Mouse (Mus musculus) lung, postnatal 0 days (tissue): ENCODE measurements at regions not wholly inside any gene's neighbourhood (a gene's known extent, or its start where the extent isn't known, plus 50 kb on each side); places are given as distances from the start of the nearest gene placed in this dataset.

ENCODE experiments used
- ATAC-seq: fragments of 200-750 bp; cut with Nextera tagmentation; 2 replicates; pipeline ENCODE4 v1.8.0; 2017; ENCODE audit warnings: moderate library complexity
- DNase-seq: peaks from one replicate; pipeline ENCODE4 v3.0.0-alpha.2; 2016; ENCODE audit warnings: low spot score
- H3K27ac ChIP-seq: fragments of 300-500 bp; sonication (generic); 2 replicates; pipeline ENCODE4 v1.5.1; 2014; ENCODE audit warnings: antibody characterized with exemption, mild to moderate bottlenecking, low read length, mixed read lengths
- H3K27me3 ChIP-seq: fragments of 300-500 bp; sonication (generic); replicated peaks from 2 replicates; pipeline ENCODE4 v1.6.1; 2014; ENCODE audit warnings: low read length, mixed read lengths; ENCODE audit not compliant: insufficient read depth
- H3K36me3 ChIP-seq: fragments of 300-500 bp; sonication (generic); 2 replicates; pipeline ENCODE4 v1.6.1; 2014; ENCODE audit warnings: low read length, mixed read lengths; ENCODE audit not compliant: insufficient read depth
- H3K4me1 ChIP-seq: fragments of 300-500 bp; sonication (generic); 2 replicates; pipeline ENCODE4 v1.6.1; 2014; ENCODE audit warnings: antibody characterized with exemption, low read depth, low read length, mixed read lengths; ENCODE audit not compliant: insufficient read depth
- H3K4me2 ChIP-seq: fragments of 300-500 bp; sonication (generic); replicated peaks from 2 replicates; pipeline ENCODE4 v1.6.1; 2014; ENCODE audit warnings: low read depth, mild to moderate bottlenecking, low read length, moderate library complexity, mixed read lengths
- H3K4me3 ChIP-seq: fragments of 300-500 bp; sonication (generic); 2 replicates; pipeline ENCODE4 v1.5.1; 2014; ENCODE audit warnings: low read depth, low read length
- H3K9ac ChIP-seq: fragments of 300-500 bp; sonication (generic); replicated peaks from 2 replicates; pipeline ENCODE4 v1.6.1; 2014; ENCODE audit warnings: low read depth, mild to moderate bottlenecking
- H3K9me3 ChIP-seq: fragments of 300-500 bp; sonication (generic); 2 replicates; pipeline ENCODE4 v1.6.1; 2016; ENCODE audit warnings: low read length, mixed read lengths
- CTCF ChIP-seq: IDR thresholded peaks from 2 replicates; pipeline ENCODE4 v1.5.1; 2016; ENCODE audit warnings: antibody characterized with exemption, mild to moderate bottlenecking
- EP300 ChIP-seq: IDR thresholded peaks from 2 replicates; pipeline ENCODE4 v1.6.1; 2016; ENCODE audit warnings: antibody characterized with exemption, mild to moderate bottlenecking, control low read depth
- WGBS: fragments of 180-500 bp; shearing (Covaris S2); extraction: QIAGEN DNeasy Blood & Tissue Kit; methylation state at CpG from one replicate; pipeline ENCODE4 v1.1.7; 2014; 5-methylcytosine and 5-hydroxymethylcytosine counted together

DNA sequence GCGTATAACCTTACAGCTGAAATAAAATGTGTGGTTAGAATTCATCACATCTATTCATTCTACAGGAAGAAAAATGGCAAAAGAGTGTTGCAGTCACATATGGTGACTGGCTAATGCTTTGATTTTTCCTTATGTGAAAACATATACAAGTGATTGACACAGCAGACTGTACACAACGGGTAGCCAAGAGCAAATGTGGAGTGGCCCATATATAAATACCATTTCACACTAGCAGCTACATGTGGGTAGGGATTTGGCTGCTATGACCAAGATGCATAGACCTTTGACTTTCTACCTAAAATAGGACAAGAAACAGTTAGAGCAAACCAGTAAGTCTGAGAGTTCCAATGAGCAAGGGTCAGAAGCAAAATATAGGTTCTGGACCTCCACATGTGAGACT is 761.8 kb downstream of the Pla2g4a start:
- ATAC-seq, result no peak
- no peak for TF ChIP-seq EP300
- no peak for TF ChIP-seq CTCF

DNA sequence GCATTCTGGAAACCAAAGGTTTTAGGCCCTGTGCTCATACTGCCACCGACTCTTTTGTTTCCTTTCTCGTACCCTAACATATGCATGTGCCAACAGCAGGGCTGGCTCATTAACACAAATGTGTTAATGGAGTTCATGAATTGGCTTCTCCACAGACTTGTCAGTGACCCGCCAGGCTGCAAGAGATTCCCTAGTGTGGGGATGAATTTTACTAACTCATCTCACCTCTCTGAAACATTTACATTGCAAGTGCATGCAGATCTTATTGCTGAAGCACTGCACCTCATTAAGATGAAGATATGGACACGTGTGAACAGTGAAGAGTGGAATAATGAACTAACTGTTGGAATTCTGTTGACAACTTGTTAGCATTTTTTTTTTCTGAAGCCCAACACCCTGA is 762.2 kb downstream of the Pla2g4a start:
- Histone ChIP-seq H3K4me1 (no peaks in the 10 kb centered on the region), H3K4me2 (no peak overlapping the region), H3K4me3 (no peak overlapping the region), H3K27me3 (no peaks in the 10 kb centered on the region), H3K9me3 (no peaks in the 10 kb centered on the region), H3K9ac (no peak overlapping the region), H3K36me3 (no peaks in the 10 kb centered on the region), H3K27ac (no peak overlapping the region)
- whole genome bisulfite sequencing, result 57% methylated on average over 4 of the region's 4 CpGs
- DNase-seq (no peak), ATAC-seq (no peak)
- no peak for TF ChIP-seq CTCF
- no peak for TF ChIP-seq EP300

More for the DNA sequence above, 761.8 kb downstream of the Pla2g4a start:
- Histone ChIP-seq H3K4me1 (no peaks in the 10 kb centered on the region), H3K27me3 (no peaks in the 10 kb centered on the region), H3K9me3 (no peaks in the 10 kb centered on the region), H3K4me2 (no peak overlapping the region), H3K4me3 (no peak overlapping the region), H3K36me3 (no peaks in the 10 kb centered on the region), H3K27ac (no peak overlapping the region), H3K9ac (no peak overlapping the region)
- no peak for DNase-seq
- WGBS, result 68% methylated on average over 2 of the region's 2 CpGs
